Mouse (Mus musculus) liver, adult 2 months (tissue): ENCODE measurements at regions not wholly inside any gene's neighbourhood (a gene's known extent, or its start where the extent isn't known, plus 50 kb on each side); places are given as distances from the start of the nearest gene placed in this dataset.

Source experiments
- CTCF ChIP-seq: fragments of 200-500 bp; IDR thresholded peaks from 2 replicates; pipeline ENCODE4 v1.5.1; 2011; ENCODE audit warnings: low read depth, low read length, control low read depth
- POLR2A ChIP-seq: fragments of 200-500 bp; IDR thresholded peaks from 2 replicates; pipeline ENCODE4 v1.6.1; 2011; ENCODE audit warnings: low read length, control low read depth; ENCODE audit not compliant: insufficient read depth; ENCODE audit errors: extremely low read depth

DNA sequence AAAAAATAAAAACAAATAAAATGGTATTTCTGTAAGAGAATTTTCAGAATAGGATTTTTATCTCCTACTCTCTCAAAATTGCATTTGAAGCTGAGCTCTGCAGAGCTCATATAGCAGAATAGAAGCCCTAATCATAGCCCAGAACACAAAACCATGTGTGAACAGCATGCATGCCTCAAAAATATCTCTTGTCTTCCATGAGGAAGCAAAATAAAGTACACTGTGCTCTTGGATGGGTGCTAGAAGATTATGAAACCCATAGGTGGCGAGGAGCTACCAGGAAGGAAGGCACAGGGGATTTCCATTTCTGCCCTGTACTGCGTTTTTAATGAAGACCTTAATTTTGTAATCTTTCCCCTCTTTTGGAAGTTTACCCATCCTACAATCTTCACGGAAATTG, 632.1 kb downstream of the Ndufa4 start:
- TF ChIP-seq CTCF = no peak
- no peak for TF ChIP-seq POLR2A
